Mouse (Mus musculus): ENCODE results near the gene Izumo1r. TPM values are rescaled to one million over a fixed set of nuclear protein-coding genes. Genes with fewer than 3 reads are reported as not detected.

Gene Izumo1r
- total and polyA plus RNA-seq, 3 experiments: not detected

- DNase-seq (ENCODE audit: low read depth, low spot score): no peak
- Histone ChIP-seq H3K9ac (ENCODE audit: control insufficient read depth, low read depth, low read length, poor library complexity, severe bottlenecking) (no peak within 1 kb of the TSS), H3K9me3 (replicated peaks; ENCODE audit: insufficient read depth, low read length) (no peaks in the 10 kb centered on the region), H3K4me1 (ENCODE audit: control insufficient read depth in 1 of 2, insufficient read depth in 2 of 2, low read length in 2 of 2) (peaks cover 6 to 18% of the 10 kb centered on the region in 2 experiments), H3K27me3 (ENCODE audit: control insufficient read depth in 1 of 2, insufficient read depth in 2 of 2, low read length in 2 of 2) (peaks cover 0 to 11% of the 10 kb centered on the region in 2 experiments; a peak in 1 of 4 replicates), H3K27ac (ENCODE audit: control insufficient read depth, low read depth, low read length) (no peak within 1 kb of the TSS), H3K79me2 (ENCODE audit: control insufficient read depth, insufficient read depth, low read length, poor library complexity) (no peaks in the 10 kb centered on the region), H3K4me3 (ENCODE audit: control insufficient read depth in 1 of 2, insufficient read depth in 1 of 2, low read depth in 2 of 2, low read length in 2 of 2) (no peak within 1 kb of the TSS), H3K36me3 (ENCODE audit: control insufficient read depth in 1 of 2, insufficient read depth in 2 of 2, low read length in 2 of 2) (peaks cover 0 to 15% of the 10 kb centered on the region in 2 experiments; a peak in 2 of 4 replicates)
- TF ChIP-seq ZKSCAN1 (IDR thresholded peaks at IDR 0.05; ENCODE audit: low read depth, low read length) (no peak), ETS1 (IDR thresholded peaks at IDR 0.05; ENCODE audit: low read depth, low read length) (no peak), ZNF384 (IDR thresholded peaks at IDR 0.05; ENCODE audit: low read depth, low read length) (no peak), POLR2A (IDR thresholded peaks at IDR 0.05; ENCODE audit: control insufficient read depth in 1 of 2, insufficient read depth in 1 of 2, low read depth in 1 of 2, low read length in 2 of 2, poor library complexity in 1 of 2) (no peak), BHLHE40 (IDR thresholded peaks at IDR 0.05; ENCODE audit: borderline replicate concordance, low read depth, low read length) (no peak), NRF1 (IDR thresholded peaks at IDR 0.05; ENCODE audit: insufficient read depth, low read depth, low read length, poor library complexity, severe bottlenecking) (no peak), POLR2AphosphoS2 (IDR thresholded peaks at IDR 0.05; ENCODE audit: low read length) (no peak), CHD2 (IDR thresholded peaks at IDR 0.05; ENCODE audit: low read length) (no peak), EP300 (IDR thresholded peaks at IDR 0.05; ENCODE audit: low read depth in 1 of 2, low read length in 2 of 2) (no peak), TBP (IDR thresholded peaks at IDR 0.05; ENCODE audit: low read depth, low read length) (no peak), RCOR1 (IDR thresholded peaks at IDR 0.05; ENCODE audit: low read depth, low read length) (no peak)
These were observed 43.7 kb downstream of the Izumo1r start, which contains the start of gene Gpr83 for GRCm38 (mm10) chr9:14859868-14860639. Gene Gpr83, plus strand, starts transcription at chr9:14860210.

- no peak for TF ChIP-seq MAX (IDR thresholded peaks at IDR 0.05; ENCODE audit: low read length)
- H3K36me3 ChIP-seq (ENCODE audit: control insufficient read depth in 1 of 2, insufficient read depth in 2 of 2, low read length in 2 of 2): peaks cover 0 to 15% of the 10 kb centered on the region in 2 experiments; a peak in 2 of 4 replicates
- H3K79me2 ChIP-seq (ENCODE audit: control insufficient read depth, insufficient read depth, low read length, poor library complexity): no peaks in the 10 kb centered on the region
- H3K9ac ChIP-seq (ENCODE audit: control insufficient read depth, low read depth, low read length, poor library complexity, severe bottlenecking): no peak overlapping the region
- no peak overlapping the region for H3K27ac ChIP-seq (ENCODE audit: control insufficient read depth, low read depth, low read length)
- no peak for DNase-seq (ENCODE audit: low read depth, low spot score)
- H3K9me3 ChIP-seq (replicated peaks; ENCODE audit: insufficient read depth, low read length): no peaks in the 10 kb centered on the region
- H3K4me1 ChIP-seq (ENCODE audit: control insufficient read depth in 1 of 2, insufficient read depth in 2 of 2, low read length in 2 of 2): peaks cover 6 to 18% of the 10 kb centered on the region in 2 experiments
- peaks cover 0 to 13% of the 10 kb centered on the region in 2 experiments; a peak in 2 of 4 replicates for H3K27me3 ChIP-seq (ENCODE audit: control insufficient read depth in 1 of 2, insufficient read depth in 2 of 2, low read length in 2 of 2)
- no peak overlapping the region for H3K4me3 ChIP-seq (ENCODE audit: control insufficient read depth in 1 of 2, insufficient read depth in 1 of 2, low read depth in 2 of 2, low read length in 2 of 2)
These were observed 45.0 kb downstream of the Izumo1r start for GRCm38 (mm10) chr9:14858782-14859181.

GRCm38 (mm10) chr9:14858170-14858706 is 45.5 kb downstream of the Izumo1r start:
- no peaks in the 10 kb centered on the region for H3K9me3 ChIP-seq (replicated peaks; ENCODE audit: insufficient read depth, low read length)
- H3K9ac ChIP-seq (ENCODE audit: control insufficient read depth, low read depth, low read length, poor library complexity, severe bottlenecking): peak overlapping the region; percentile 7; the same call in 1 of the 2 replicates
- H3K4me1 ChIP-seq (ENCODE audit: control insufficient read depth in 1 of 2, insufficient read depth in 2 of 2, low read length in 2 of 2): peaks cover 6 to 18% of the 10 kb centered on the region in 2 experiments
- peak overlapping the region in 1 of 2 experiments; percentile 30; a peak in 2 of 4 replicates for H3K4me3 ChIP-seq (ENCODE audit: control insufficient read depth in 1 of 2, insufficient read depth in 1 of 2, low read depth in 2 of 2, low read length in 2 of 2)
- peak; percentile 89 for DNase-seq (ENCODE audit: low read depth, low spot score)
- H3K79me2 ChIP-seq (ENCODE audit: control insufficient read depth, insufficient read depth, low read length, poor library complexity): no peaks in the 10 kb centered on the region
- peaks cover 0 to 11% of the 10 kb centered on the region in 2 experiments; a peak in 2 of 4 replicates for H3K27me3 ChIP-seq (ENCODE audit: control insufficient read depth in 1 of 2, insufficient read depth in 2 of 2, low read length in 2 of 2)
- peaks cover 0 to 15% of the 10 kb centered on the region in 2 experiments; a peak in 2 of 4 replicates for H3K36me3 ChIP-seq (ENCODE audit: control insufficient read depth in 1 of 2, insufficient read depth in 2 of 2, low read length in 2 of 2)
- TF ChIP-seq TCF12 (IDR thresholded peaks at IDR 0.05; ENCODE audit: low read depth, low read length) (0 out of 2 replicates have a peak, but pooled peaks have one; percentile 28), ETS1 (IDR thresholded peaks at IDR 0.05; ENCODE audit: low read depth, low read length) (no peak), GATA1 (IDR thresholded peaks at IDR 0.05; ENCODE audit: low read depth, low read length) (peak; percentile 75), CHD2 (IDR thresholded peaks at IDR 0.05; ENCODE audit: low read length) (no peak), TAL1 (IDR thresholded peaks at IDR 0.05; ENCODE audit: low read length) (peak; percentile 13; the same call in 1 of the 2 replicates), ELF1 (IDR thresholded peaks at IDR 0.05; ENCODE audit: low read depth, low read length) (peak; percentile 55), EP300 (IDR thresholded peaks at IDR 0.05; ENCODE audit: low read depth in 1 of 2, low read length in 2 of 2) (peak; percentile 54 to 55; a peak in 3 of 4 replicates), SMC3 (IDR thresholded peaks at IDR 0.05; ENCODE audit: low read depth, low read length) (peak; percentile 27; the same call in 1 of the 2 replicates), TBP (IDR thresholded peaks at IDR 0.05; ENCODE audit: low read depth, low read length) (0 out of 2 replicates have a peak, but pooled peaks have one; percentile 31), GABPA (IDR thresholded peaks at IDR 0.05; ENCODE audit: low read depth, low read length) (no peak)
- H3K27ac ChIP-seq (ENCODE audit: control insufficient read depth, low read depth, low read length): no peak overlapping the region

Measured in MEL (cell line).